Comparison of ENCODE assay signal across 8 mouse cellular contexts in genomic region chr1:39720632-39721350, GRCm38 (mm10). TPM values are rescaled to one million over a fixed set of nuclear protein-coding genes. Genes with fewer than 3 reads are reported as not detected.
A peak's percentile ranks its signal among the peaks of the same experiment; 100 is the strongest.
DNase-seq lines count a peak whose midpoint lies in the region; ATAC-seq lines count a peak whose summit lies in the region.

Gene Rfx8 (minus strand): TSS chr1:39720997.

- no peak for DNase-seq in heart, adult 9 months (ENCODE audit: low spot score in 2 of 2)
- DNase-seq in adrenal gland, postnatal 25 days = peak; percentile 49
- DNase-seq in neural tube, embryonic 11.5 days (ENCODE audit: low spot score) = peak; percentile 61
- no peak for DNase-seq in urinary bladder, postnatal 14 days (ENCODE audit: low spot score)
- no peak for DNase-seq in right cerebral cortex, adult 2 months (ENCODE audit: low spot score in 2 of 2)

- H3K9me3 ChIP-seq in heart, embryonic 12.5 days (replicated peaks) = no peaks in the 10 kb centered on the region
- no peaks in the 10 kb centered on the region for H3K9me3 ChIP-seq in embryonic facial prominence, embryonic 13.5 days
- H3K9me3 ChIP-seq in intestine, embryonic 15.5 days = no peaks in the 10 kb centered on the region
- H3K9me3 ChIP-seq in neural tube, embryonic 11.5 days (ENCODE audit: control insufficient read depth, low read length) = no peaks in the 10 kb centered on the region

- H3K4me1 ChIP-seq in heart, embryonic 12.5 days (replicated peaks) = peaks cover 18% of the 10 kb centered on the region
- peaks cover 15% of the 10 kb centered on the region for H3K4me1 ChIP-seq in embryonic facial prominence, embryonic 13.5 days
- peaks cover 14% of the 10 kb centered on the region for H3K4me1 ChIP-seq in intestine, embryonic 15.5 days (replicated peaks)
- no peaks in the 10 kb centered on the region for H3K4me1 ChIP-seq in neural tube, embryonic 11.5 days (ENCODE audit: control insufficient read depth, insufficient read depth, low read length)

- peak within 1 kb of the TSS; percentile 86 for H3K27ac ChIP-seq in heart, embryonic 12.5 days (ENCODE audit: poor library complexity, severe bottlenecking)
- peak within 1 kb of the TSS; percentile 41 for H3K27ac ChIP-seq in embryonic facial prominence, embryonic 13.5 days
- H3K27ac ChIP-seq in intestine, embryonic 15.5 days = 0 out of 2 replicates have a peak within 1 kb of the TSS, but pooled peaks have one; percentile 22
- H3K27ac ChIP-seq in neural tube, embryonic 11.5 days (ENCODE audit: low read depth, low read length) = no peak within 1 kb of the TSS

- no peaks in the 10 kb centered on the region for H3K36me3 ChIP-seq in heart, embryonic 12.5 days
- no peaks in the 10 kb centered on the region for H3K36me3 ChIP-seq in embryonic facial prominence, embryonic 13.5 days
- H3K36me3 ChIP-seq in intestine, embryonic 15.5 days = no peaks in the 10 kb centered on the region
- no peaks in the 10 kb centered on the region for H3K36me3 ChIP-seq in neural tube, embryonic 11.5 days (ENCODE audit: control insufficient read depth, insufficient read depth, low read length)

- H3K4me2 ChIP-seq in heart, embryonic 12.5 days = peak within 1 kb of the TSS; percentile 96
- peak within 1 kb of the TSS; percentile 90 for H3K4me2 ChIP-seq in embryonic facial prominence, embryonic 13.5 days
- peak within 1 kb of the TSS; percentile 92 for H3K4me2 ChIP-seq in intestine, embryonic 15.5 days (replicated peaks)
- H3K4me2 ChIP-seq in neural tube, embryonic 11.5 days (ENCODE audit: low read depth) = peak within 1 kb of the TSS; percentile 81

- ATAC-seq in heart, embryonic 12.5 days (ENCODE audit: insufficient number of reproducible peaks, low FRiP score) = peak; percentile 61
- ATAC-seq in embryonic facial prominence, embryonic 13.5 days (ENCODE audit: insufficient number of reproducible peaks, insufficient read depth, low FRiP score, low TSS enrichment, low read depth) = 0 out of 2 replicates have a peak, but pooled peaks have one; percentile 26
- peak; percentile 82 for ATAC-seq in intestine, embryonic 15.5 days
- peak; percentile 67 for ATAC-seq in neural tube, embryonic 11.5 days (ENCODE audit: insufficient read depth, low FRiP score, low TSS enrichment)

- WGBS in heart, embryonic 12.5 days = 3% methylated on average over 42 of the region's 42 CpGs
- WGBS in embryonic facial prominence, embryonic 13.5 days = 4% methylated on average over 42 of the region's 42 CpGs
- WGBS in intestine, embryonic 15.5 days = 4% methylated on average over 42 of the region's 42 CpGs
- WGBS in neural tube, embryonic 11.5 days = 2% methylated on average over 35 of the region's 42 CpGs

- peak within 1 kb of the TSS; percentile 86 for H3K9ac ChIP-seq in heart, embryonic 12.5 days
- peak within 1 kb of the TSS; percentile 79 for H3K9ac ChIP-seq in embryonic facial prominence, embryonic 13.5 days
- H3K9ac ChIP-seq in intestine, embryonic 15.5 days = peak within 1 kb of the TSS; percentile 46
- H3K9ac ChIP-seq in neural tube, embryonic 11.5 days (ENCODE audit: low read length) = peak within 1 kb of the TSS; percentile 82

- H3K27me3 ChIP-seq in heart, embryonic 12.5 days (replicated peaks) = no peaks in the 10 kb centered on the region
- no peaks in the 10 kb centered on the region for H3K27me3 ChIP-seq in embryonic facial prominence, embryonic 13.5 days
- no peaks in the 10 kb centered on the region for H3K27me3 ChIP-seq in intestine, embryonic 15.5 days (replicated peaks)
- no peaks in the 10 kb centered on the region for H3K27me3 ChIP-seq in neural tube, embryonic 11.5 days (ENCODE audit: control insufficient read depth, insufficient read depth, low read length)

- H3K4me3 ChIP-seq in heart, embryonic 12.5 days = peak within 1 kb of the TSS; percentile 79
- peak within 1 kb of the TSS; percentile 57 for H3K4me3 ChIP-seq in embryonic facial prominence, embryonic 13.5 days
- H3K4me3 ChIP-seq in intestine, embryonic 15.5 days (replicated peaks) = peak within 1 kb of the TSS; percentile 54
- peak within 1 kb of the TSS; percentile 48 for H3K4me3 ChIP-seq in neural tube, embryonic 11.5 days (ENCODE audit: low read depth, low read length)

RNA-seq across cellular contexts. Expression of gene Rfx8, which starts in this region (rescaled TPM):
- polyA plus RNA-seq in heart, embryonic 12.5 days (2016; fragmentation: Nextera tagmentation; extraction: Ambion mirVana) = 0.69 and 1.2 TPM in 2 replicates
- 0.39 TPM in 1 of 2 replicates, not detected in the other for total RNA-seq in adrenal gland, postnatal 25 days (2021)
- polyA plus RNA-seq in embryonic facial prominence, embryonic 13.5 days (2015; fragmentation: Nextera tagmentation; extraction: Ambion mirVana) = 1.8 and 2.1 TPM in 2 replicates
- 0.13 and 0.20 TPM in 2 replicates for polyA plus RNA-seq in intestine, embryonic 15.5 days (2015; fragmentation: Nextera tagmentation; extraction: Ambion mirVana)
- 0.15 and 0.22 TPM in 2 replicates for polyA plus RNA-seq in neural tube, embryonic 11.5 days (2014; fragmentation: Nextera tagmentation; extraction: Ambion mirVana)

Comparison
In these comparisons a context has a peak if more than half of its experiments do, and no peak if none do; other contexts are left out.
1. Peak in DNase-seq in adrenal gland, postnatal 25 days; RNA of the gene not detected or under 1 TPM.
2. Peak in ATAC-seq, H3K4me3 ChIP-seq, H3K27ac ChIP-seq, H3K9ac ChIP-seq and H3K4me2 ChIP-seq in intestine, embryonic 15.5 days; RNA of the gene not detected or under 1 TPM.
3. Peak in DNase-seq, ATAC-seq, H3K4me3 ChIP-seq, H3K9ac ChIP-seq and H3K4me2 ChIP-seq in neural tube, embryonic 11.5 days; RNA of the gene not detected or under 1 TPM.
4. ATAC-seq: peak in every context shown above with its lines; median percentile 82 in intestine, embryonic 15.5 days; 67 in neural tube, embryonic 11.5 days; 61 in heart, embryonic 12.5 days; 26 in embryonic facial prominence, embryonic 13.5 days.